8 mouse cellular contexts compared by ENCODE assay signal in the genomic region with DNA sequence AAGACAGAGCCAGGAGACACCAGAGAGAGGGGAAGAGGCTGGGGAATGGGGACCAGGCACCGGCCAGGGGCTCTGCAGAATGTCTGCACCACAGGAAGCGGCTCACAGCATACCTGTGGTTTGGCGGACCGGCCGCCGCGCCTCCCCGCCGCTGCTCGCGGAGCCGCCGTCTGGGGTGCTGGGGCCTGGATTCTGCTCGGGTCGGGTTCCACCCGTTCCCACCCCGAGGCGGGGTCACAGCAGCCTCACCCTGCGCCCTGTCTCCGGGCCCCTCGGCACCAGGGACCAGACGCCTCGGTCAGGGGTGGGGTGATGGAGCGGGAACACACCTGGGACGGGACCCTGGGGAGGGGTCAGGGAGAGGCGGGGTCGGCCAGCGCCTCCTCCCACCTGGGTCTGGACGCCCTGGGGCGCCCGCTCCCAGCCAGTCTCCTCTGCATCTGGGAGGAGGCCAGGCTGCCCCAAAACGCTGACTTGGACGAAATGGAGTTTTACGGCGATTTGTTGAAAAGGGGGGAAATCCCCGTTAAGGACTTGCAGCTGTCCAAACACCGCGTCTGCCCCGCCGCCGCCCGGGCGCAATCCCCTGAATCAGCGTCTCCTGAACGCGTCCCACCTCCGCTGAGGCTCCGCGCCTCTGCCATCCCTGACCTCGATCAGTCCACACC. TPM values are rescaled to one million over a fixed set of nuclear protein-coding genes. Genes with fewer than 3 reads are reported as not detected.
DNase-seq lines count a peak whose midpoint lies in the region; ATAC-seq and TF ChIP-seq lines count a peak whose summit lies in the region.

No protein-coding gene starts in this region.

- H3K4me2 ChIP-seq in liver, embryonic 11.5 days, result peak overlapping the region; percentile 59
- peak overlapping the region; percentile 51 for H3K4me2 ChIP-seq in hindbrain, postnatal 0 days (ENCODE audit: low read depth, low read length)

- no peaks in the 10 kb centered on the region for H3K9me3 ChIP-seq in liver, embryonic 11.5 days (ENCODE audit: control insufficient read depth, low read length)
- H3K9me3 ChIP-seq in hindbrain, postnatal 0 days (ENCODE audit: low read length), result no peaks in the 10 kb centered on the region

- whole genome bisulfite sequencing in liver, embryonic 11.5 days, result 2% methylated on average over 50 of the region's 50 CpGs
- WGBS in hindbrain, postnatal 0 days, result 2% methylated on average over 47 of the region's 50 CpGs

- peaks cover 6% of the 10 kb centered on the region; the same call in 1 of the 2 replicates for H3K4me1 ChIP-seq in liver, embryonic 11.5 days (replicated peaks; ENCODE audit: control insufficient read depth, insufficient read depth, low read length)
- peaks cover 14% of the 10 kb centered on the region for H3K4me1 ChIP-seq in hindbrain, postnatal 0 days (ENCODE audit: insufficient read depth, low read length)

- DNase-seq in liver, embryonic 11.5 days (ENCODE audit: low spot score), result no peak
- DNase-seq in liver, result no peak
- peak; percentile 68 for DNase-seq in embryo, embryonic 11 days
- DNase-seq in hindbrain, postnatal 0 days (ENCODE audit: low spot score), result peak; percentile 9
- DNase-seq in naive thymus-derived CD4-positive, alpha-beta T cell, adult 2 months (ENCODE audit: low read depth), result peak; percentile 33
- no peak for DNase-seq in layer of hippocampus, adult 8-10 months (ENCODE audit: low spot score in 2 of 2)
- no peak for DNase-seq in cerebellum, adult 8-10 months
- no peak for DNase-seq in left cerebral cortex, postnatal 36 days (ENCODE audit: low spot score in 2 of 2)

- H3K9ac ChIP-seq in liver, embryonic 11.5 days (ENCODE audit: low read depth, low read length), result no peak overlapping the region
- H3K9ac ChIP-seq in hindbrain, postnatal 0 days (replicated peaks; ENCODE audit: low read length), result 0 out of 2 replicates have a peak overlapping the region, but pooled peaks have one; percentile 9

- no peak overlapping the region for H3K27ac ChIP-seq in liver, embryonic 11.5 days (ENCODE audit: low read depth, low read length)
- H3K27ac ChIP-seq in hindbrain, postnatal 0 days, result no peak overlapping the region

- no peak for TF ChIP-seq CTCF in hindbrain, postnatal 0 days (IDR thresholded peaks at IDR 0.05; ENCODE audit: low read depth)

- peaks cover 77% of the 10 kb centered on the region for H3K27me3 ChIP-seq in liver, embryonic 11.5 days (replicated peaks; ENCODE audit: control insufficient read depth, insufficient read depth, low read length)
- H3K27me3 ChIP-seq in hindbrain, postnatal 0 days (ENCODE audit: insufficient read depth, low read length), result peaks cover 30% of the 10 kb centered on the region

- H3K36me3 ChIP-seq in liver, embryonic 11.5 days (ENCODE audit: control insufficient read depth, insufficient read depth, low read length), result no peaks in the 10 kb centered on the region
- H3K36me3 ChIP-seq in hindbrain, postnatal 0 days (ENCODE audit: insufficient read depth, low read length), result no peaks in the 10 kb centered on the region

- peak overlapping the region; percentile 40 for H3K4me3 ChIP-seq in liver, embryonic 11.5 days (ENCODE audit: low read depth, low read length)
- H3K4me3 ChIP-seq in hindbrain, postnatal 0 days (ENCODE audit: low read length), result peak overlapping the region; percentile 25

- intact Hi-C loops in left cerebral cortex, postnatal 36 days (cut with DNase I), result no loop called here

- no peak for ATAC-seq in liver, embryonic 11.5 days (replicated peaks; ENCODE audit: low FRiP score)
- ATAC-seq in hindbrain, postnatal 0 days, result no peak

RNA-seq across cellular contexts. Expression of gene Col8a2, which starts 14.5 kb away (rescaled TPM):
- 1.9 and 2.2 TPM in 2 replicates for polyA plus RNA-seq in liver, embryonic 11.5 days (2014; fragmentation: Nextera tagmentation; extraction: Ambion mirVana)
- 11.6 and 17.7 TPM in 2 replicates for total RNA-seq in hindbrain, postnatal 0 days (2014; rRNA removed)
- polyA plus RNA-seq in hindbrain, postnatal 0 days (2015; fragmentation: Nextera tagmentation; extraction: Ambion mirVana), result 5.5 and 5.9 TPM in 2 replicates
- total RNA-seq in layer of hippocampus, adult 8-10 months (2022), result 1 to 10 TPM; 1.7 to 2.3 (median 2.0) TPM
- 1 to 10 TPM; 1.6 to 1.7 TPM for total RNA-seq in left cerebral cortex, postnatal 36 days (2021)

RNA-seq across cellular contexts. Expression of gene Adprhl2, which starts 20.5 kb away (rescaled TPM):
- 53.5 and 62.2 TPM in 2 replicates for polyA plus RNA-seq in liver, embryonic 11.5 days (2014; fragmentation: Nextera tagmentation; extraction: Ambion mirVana)
- total RNA-seq in hindbrain, postnatal 0 days (2014; rRNA removed), result 64.0 and 73.9 TPM in 2 replicates
- polyA plus RNA-seq in hindbrain, postnatal 0 days (2015; fragmentation: Nextera tagmentation; extraction: Ambion mirVana), result 73.2 and 73.9 TPM in 2 replicates
- 10 to 100 TPM; 29.3 to 31.6 (median 29.7) TPM for total RNA-seq in layer of hippocampus, adult 8-10 months (2022)
- total RNA-seq in left cerebral cortex, postnatal 36 days (2021), result 10 to 100 TPM; 25.2 to 28.0 TPM

RNA-seq across cellular contexts. Expression of gene Tekt2, which starts 24.4 kb away (rescaled TPM):
- 0.71 and 1.7 TPM in 2 replicates for polyA plus RNA-seq in liver, embryonic 11.5 days (2014; fragmentation: Nextera tagmentation; extraction: Ambion mirVana)
- 2.9 and 25.7 TPM in 2 replicates for total RNA-seq in hindbrain, postnatal 0 days (2014; rRNA removed)
- 16.3 and 17.3 TPM in 2 replicates for polyA plus RNA-seq in hindbrain, postnatal 0 days (2015; fragmentation: Nextera tagmentation; extraction: Ambion mirVana)
- 1 to 10 TPM; 1.3 to 2.6 (median 1.4) TPM for total RNA-seq in layer of hippocampus, adult 8-10 months (2022)
- 1 to 10 TPM; 1.1 to 2.2 TPM for total RNA-seq in left cerebral cortex, postnatal 36 days (2021)

RNA-seq across cellular contexts. Expression of gene Trappc3, which starts 38.9 kb away (rescaled TPM):
- 20.6 and 26.8 TPM in 2 replicates for polyA plus RNA-seq in liver, embryonic 11.5 days (2014; fragmentation: Nextera tagmentation; extraction: Ambion mirVana)
- total RNA-seq in hindbrain, postnatal 0 days (2014; rRNA removed), result 88.9 and 97.4 TPM in 2 replicates
- polyA plus RNA-seq in hindbrain, postnatal 0 days (2015; fragmentation: Nextera tagmentation; extraction: Ambion mirVana), result 187 and 188 TPM in 2 replicates
- total RNA-seq in layer of hippocampus, adult 8-10 months (2022), result 10 to 100 TPM; 79.9 to 89.9 (median 85.1) TPM
- total RNA-seq in left cerebral cortex, postnatal 36 days (2021), result 10 to 100 TPM; 75.7 to 90.0 TPM

RNA-seq across cellular contexts. Expression of gene Map7d1, which starts 44.9 kb away (rescaled TPM):
- 26.5 and 28.9 TPM in 2 replicates for polyA plus RNA-seq in liver, embryonic 11.5 days (2014; fragmentation: Nextera tagmentation; extraction: Ambion mirVana)
- 106 and 109 TPM in 2 replicates for total RNA-seq in hindbrain, postnatal 0 days (2014; rRNA removed)
- polyA plus RNA-seq in hindbrain, postnatal 0 days (2015; fragmentation: Nextera tagmentation; extraction: Ambion mirVana), result 51.0 and 54.6 TPM in 2 replicates
- total RNA-seq in layer of hippocampus, adult 8-10 months (2022), result 100 to 1,000 TPM; 240 to 257 (median 248) TPM
- 100 to 1,000 TPM; 288 TPM for total RNA-seq in left cerebral cortex, postnatal 36 days (2021)

Comparison
In these comparisons a context has a peak if more than half of its experiments do, and no peak if none do; other contexts are left out.
1. DNase-seq: peak in embryo, embryonic 11 days (single experiment), hindbrain, postnatal 0 days (single experiment) and naive thymus-derived CD4-positive, alpha-beta T cell, adult 2 months (single experiment); none in liver, embryonic 11.5 days (single experiment), liver (single experiment), layer of hippocampus, adult 8-10 months (0 of 2), cerebellum, adult 8-10 months (single experiment) and left cerebral cortex, postnatal 36 days (0 of 2).